Mouse (Mus musculus): ENCODE results near the gene Kctd14.

DNA sequence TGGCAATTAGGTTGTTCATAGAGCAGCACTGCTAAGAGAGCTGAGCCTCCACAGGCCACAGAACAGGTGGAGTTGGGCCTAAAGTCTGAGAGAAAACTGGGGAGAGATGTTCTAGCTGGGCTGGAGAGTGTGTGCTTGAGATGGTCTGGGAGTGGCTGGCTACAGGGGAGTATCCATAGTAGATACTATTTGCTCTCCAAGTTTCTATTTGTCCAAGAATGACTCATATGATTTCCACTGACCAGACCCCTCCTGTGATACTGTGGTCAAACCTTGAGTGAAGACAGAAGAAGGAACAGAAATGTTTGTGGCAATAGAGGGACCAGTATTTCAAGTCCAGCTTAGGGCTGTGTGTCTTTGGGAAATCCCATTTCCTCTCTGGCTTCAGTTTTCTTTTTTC, 12.1 kb upstream of the Kctd14 start:
- TF ChIP-seq EP300 (IDR thresholded peaks at IDR 0.05; ENCODE audit: low read depth) (no peak), CTCF (IDR thresholded peaks at IDR 0.05; ENCODE audit: low read depth) (no peak)
